Mouse (Mus musculus) kidney, postnatal 0 days (tissue): ENCODE measurements at regions not wholly inside any gene's neighbourhood (a gene's known extent, or its start where the extent isn't known, plus 50 kb on each side); places are given as distances from the start of the nearest gene placed in this dataset.

Experiments used
- ATAC-seq: fragments of 200-750 bp; cut with Nextera tagmentation; replicated peaks from 2 replicates; pipeline ENCODE4 v1.8.0; 2017; ENCODE audit warnings: low read depth, moderate number of reproducible peaks, moderate TSS enrichment, moderate library complexity; ENCODE audit not compliant: low FRiP score
- DNase-seq: peaks from one replicate; pipeline ENCODE4 v3.0.0-alpha.2; 2016; ENCODE audit warnings: low spot score
- H3K27ac ChIP-seq: fragments of 300-500 bp; sonication (generic); 2 replicates; pipeline ENCODE4 v1.5.1; 2014; ENCODE audit warnings: mild to moderate bottlenecking
- H3K27me3 ChIP-seq: fragments of 300-500 bp; sonication (generic); 2 replicates; pipeline ENCODE4 v1.6.1; 2014; ENCODE audit warnings: low read length, mixed read lengths; ENCODE audit not compliant: insufficient read depth
- H3K36me3 ChIP-seq: fragments of 300-500 bp; sonication (generic); 2 replicates; pipeline ENCODE4 v1.6.1; 2014; ENCODE audit warnings: low read length, mixed read lengths; ENCODE audit not compliant: insufficient read depth
- H3K4me1 ChIP-seq: fragments of 300-500 bp; sonication (generic); replicated peaks from 2 replicates; pipeline ENCODE4 v1.6.1; 2014; ENCODE audit warnings: antibody characterized with exemption, low read length, mixed read lengths; ENCODE audit not compliant: insufficient read depth
- H3K4me2 ChIP-seq: fragments of 300-500 bp; sonication (generic); 2 replicates; pipeline ENCODE4 v1.6.1; 2014; ENCODE audit warnings: mild to moderate bottlenecking, low read length, moderate library complexity, mixed read lengths
- H3K4me3 ChIP-seq: fragments of 300-500 bp; sonication (generic); replicated peaks from 2 replicates; pipeline ENCODE4 v1.5.1; 2014; ENCODE audit warnings: low read depth, low read length
- H3K9ac ChIP-seq: fragments of 300-500 bp; sonication (generic); 2 replicates; pipeline ENCODE4 v1.6.1; 2014; ENCODE audit warnings: low read depth, low read length
- H3K9me3 ChIP-seq: fragments of 300-500 bp; sonication (generic); replicated peaks from 2 replicates; pipeline ENCODE4 v1.6.1; 2016; ENCODE audit warnings: low read length, inconsistent platforms, mixed read lengths
- CTCF ChIP-seq: IDR thresholded peaks from 2 replicates; pipeline ENCODE4 v1.5.1; 2016; ENCODE audit warnings: antibody characterized with exemption, low read depth, mild to moderate bottlenecking, moderate library complexity
- WGBS: fragments of 180-500 bp; shearing (Covaris S2); extraction: QIAGEN DNeasy Blood & Tissue Kit; methylation state at CpG from one replicate; pipeline ENCODE4 v1.1.7; 2014; 5-methylcytosine and 5-hydroxymethylcytosine counted together

GRCm38 (mm10) chr1:90356567-90356966, 152.8 kb downstream of the Ackr3 start:
- no peak overlapping the region for H3K4me2 ChIP-seq
- H3K4me3 ChIP-seq = no peak overlapping the region
- DNase-seq (no peak), ATAC-seq (no peak)
- no peak overlapping the region for H3K9ac ChIP-seq
- H3K36me3 ChIP-seq = no peaks in the 10 kb centered on the region
- no peaks in the 10 kb centered on the region for H3K27me3 ChIP-seq
- H3K4me1 ChIP-seq = no peaks in the 10 kb centered on the region
- TF ChIP-seq CTCF = no peak
- no peak overlapping the region for H3K27ac ChIP-seq
- no peaks in the 10 kb centered on the region for H3K9me3 ChIP-seq
- WGBS = 85% methylated on average over 3 of the region's 3 CpGs

- ATAC-seq = no peak
- no peak for TF ChIP-seq CTCF
- H3K9me3 ChIP-seq = no peaks in the 10 kb centered on the region
- no peak overlapping the region for H3K27ac ChIP-seq
- no peaks in the 10 kb centered on the region for H3K27me3 ChIP-seq
- no peaks in the 10 kb centered on the region for H3K36me3 ChIP-seq
- DNase-seq = peak; percentile 64
- H3K4me2 ChIP-seq = no peak overlapping the region
- no peak overlapping the region for H3K9ac ChIP-seq
- no peak overlapping the region for H3K4me3 ChIP-seq
- H3K4me1 ChIP-seq = no peaks in the 10 kb centered on the region
These were observed 153.6 kb downstream of the Ackr3 start for GRCm38 (mm10) chr1:90357391-90357790.

- 77% methylated on average over 2 of the region's 2 CpGs for WGBS
- Histone ChIP-seq H3K36me3 (no peaks in the 10 kb centered on the region), H3K27ac (no peak overlapping the region), H3K4me1 (no peaks in the 10 kb centered on the region), H3K9me3 (no peaks in the 10 kb centered on the region), H3K4me3 (no peak overlapping the region), H3K27me3 (no peaks in the 10 kb centered on the region), H3K9ac (no peak overlapping the region), H3K4me2 (no peak overlapping the region)
- no peak for TF ChIP-seq CTCF
- DNase-seq (no peak), ATAC-seq (no peak)
These were observed 155.2 kb downstream of the Ackr3 start for GRCm38 (mm10) chr1:90358971-90359370.

- no peak for ATAC-seq
- Histone ChIP-seq H3K36me3 (no peaks in the 10 kb centered on the region), H3K9me3 (no peaks in the 10 kb centered on the region), H3K4me1 (no peaks in the 10 kb centered on the region), H3K4me2 (no peak overlapping the region), H3K9ac (no peak overlapping the region), H3K27me3 (no peaks in the 10 kb centered on the region), H3K4me3 (no peak overlapping the region), H3K27ac (no peak overlapping the region)
- no peak for TF ChIP-seq CTCF
- peak; percentile 45 for DNase-seq
- 65% methylated on average over 3 of the region's 3 CpGs for WGBS
These were observed 156.3 kb downstream of the Ackr3 start for GRCm38 (mm10) chr1:90360065-90360464.

- 67% methylated on average over 4 of the region's 4 CpGs for WGBS
- Histone ChIP-seq H3K9me3 (no peaks in the 10 kb centered on the region), H3K27me3 (no peaks in the 10 kb centered on the region), H3K9ac (no peak overlapping the region), H3K27ac (no peak overlapping the region), H3K4me3 (no peak overlapping the region), H3K4me1 (no peaks in the 10 kb centered on the region), H3K4me2 (no peak overlapping the region), H3K36me3 (no peaks in the 10 kb centered on the region)
- DNase-seq (no peak), ATAC-seq (no peak)
- TF ChIP-seq CTCF = no peak
These were observed 160.7 kb downstream of the Ackr3 start for GRCm38 (mm10) chr1:90364444-90364843.

GRCm38 (mm10) chr1:90368581-90368980, 164.8 kb downstream of the Ackr3 start:
- Histone ChIP-seq H3K9me3 (no peaks in the 10 kb centered on the region), H3K4me1 (no peaks in the 10 kb centered on the region), H3K4me2 (no peak overlapping the region), H3K36me3 (no peaks in the 10 kb centered on the region), H3K27me3 (no peaks in the 10 kb centered on the region), H3K27ac (no peak overlapping the region), H3K4me3 (no peak overlapping the region), H3K9ac (no peak overlapping the region)
- WGBS = 56% methylated on average over 10 of the region's 10 CpGs
- ATAC-seq (no peak), DNase-seq (no peak)
- no peak for TF ChIP-seq CTCF

- DNase-seq = peak; percentile 42
These were observed 165.5 kb downstream of the Ackr3 start for GRCm38 (mm10) chr1:90369287-90369686.

More at GRCm38 (mm10) chr1:90369287-90369686, 165.5 kb downstream of the Ackr3 start:
- Histone ChIP-seq H3K9ac (no peak overlapping the region), H3K9me3 (no peaks in the 10 kb centered on the region), H3K36me3 (no peaks in the 10 kb centered on the region), H3K4me3 (no peak overlapping the region), H3K27me3 (no peaks in the 10 kb centered on the region), H3K4me1 (no peaks in the 10 kb centered on the region), H3K27ac (no peak overlapping the region), H3K4me2 (no peak overlapping the region)
- ATAC-seq = no peak
- TF ChIP-seq CTCF = peak; percentile 47
- 70% methylated on average over 2 of the region's 2 CpGs for WGBS
